Mouse (Mus musculus): ENCODE measurements around the gene Anks1b. TPM values are rescaled to one million over a fixed set of nuclear protein-coding genes. Genes with fewer than 3 reads are reported as not detected.

Anks1b gene
- polyA plus RNA-seq, 1 experiment from 2014 or later, result 1.9 TPM

GRCm38 (mm10) chr10:90696687-90697086 is 823.4 kb downstream of the Anks1b start:
- Histone ChIP-seq H3K27me3 (replicated peaks) (no peaks in the 10 kb centered on the region), H3K9ac (no peak overlapping the region), H3K27ac (no peak overlapping the region), H3K9me3 (no peaks in the 10 kb centered on the region), H3K4me2 (no peak overlapping the region), H3K4me3 (replicated peaks) (no peak overlapping the region), H3K4me1 (no peaks in the 10 kb centered on the region), H3K36me3 (no peaks in the 10 kb centered on the region)
- 70% methylated on average over 5 of the region's 5 CpGs for WGBS
- ATAC-seq (ENCODE audit: insufficient read depth, low FRiP score, low read depth), result no peak

GRCm38 (mm10) chr10:90697413-90697812 is 824.1 kb downstream of the Anks1b start:
- Histone ChIP-seq H3K36me3 (no peaks in the 10 kb centered on the region), H3K9me3 (no peaks in the 10 kb centered on the region), H3K4me2 (no peak overlapping the region), H3K9ac (no peak overlapping the region), H3K27ac (no peak overlapping the region), H3K4me1 (no peaks in the 10 kb centered on the region), H3K4me3 (replicated peaks) (no peak overlapping the region), H3K27me3 (replicated peaks) (no peaks in the 10 kb centered on the region)
- WGBS, result 38% methylated on average over 8 of the region's 8 CpGs
- ATAC-seq (ENCODE audit: insufficient read depth, low FRiP score, low read depth), result no peak

- WGBS, result 79% methylated on average over 12 of the region's 12 CpGs
- no peaks in the 10 kb centered on the region for H3K36me3 ChIP-seq
- H3K4me3 ChIP-seq (replicated peaks), result no peak overlapping the region
- no peak overlapping the region for H3K9ac ChIP-seq
- H3K4me2 ChIP-seq, result no peak overlapping the region
- H3K9me3 ChIP-seq, result no peaks in the 10 kb centered on the region
- no peak overlapping the region for H3K27ac ChIP-seq
- no peaks in the 10 kb centered on the region for H3K4me1 ChIP-seq
- no peaks in the 10 kb centered on the region for H3K27me3 ChIP-seq (replicated peaks)
- no peak for ATAC-seq (ENCODE audit: insufficient read depth, low FRiP score, low read depth)
These were observed 825.9 kb downstream of the Anks1b start for GRCm38 (mm10) chr10:90699211-90699610.

GRCm38 (mm10) chr10:90704602-90705001 is 831.3 kb downstream of the Anks1b start:
- H3K4me1 ChIP-seq, result no peaks in the 10 kb centered on the region
- no peaks in the 10 kb centered on the region for H3K27me3 ChIP-seq (replicated peaks)
- no peak for ATAC-seq (ENCODE audit: insufficient read depth, low FRiP score, low read depth)
- no peak overlapping the region for H3K27ac ChIP-seq
- WGBS, result 91% methylated on average over 10 of the region's 10 CpGs
- no peaks in the 10 kb centered on the region for H3K36me3 ChIP-seq
- no peak overlapping the region for H3K4me2 ChIP-seq
- no peak overlapping the region for H3K4me3 ChIP-seq (replicated peaks)
- no peaks in the 10 kb centered on the region for H3K9me3 ChIP-seq
- H3K9ac ChIP-seq, result no peak overlapping the region

GRCm38 (mm10) chr10:90708822-90709601 is 835.7 kb downstream of the Anks1b start:
- H3K4me2 ChIP-seq, result no peak overlapping the region
- no peaks in the 10 kb centered on the region for H3K27me3 ChIP-seq (replicated peaks)
- no peak overlapping the region for H3K4me3 ChIP-seq (replicated peaks)
- no peak overlapping the region for H3K27ac ChIP-seq
- H3K9ac ChIP-seq, result no peak overlapping the region
- WGBS, result 67% methylated on average over 11 of the region's 11 CpGs
- H3K36me3 ChIP-seq, result no peaks in the 10 kb centered on the region
- no peaks in the 10 kb centered on the region for H3K9me3 ChIP-seq
- H3K4me1 ChIP-seq, result no peaks in the 10 kb centered on the region
- no peak for ATAC-seq (ENCODE audit: insufficient read depth, low FRiP score, low read depth)

GRCm38 (mm10) chr10:90709602-90709931 is 836.3 kb downstream of the Anks1b start:
- no peak overlapping the region for H3K4me3 ChIP-seq (replicated peaks)
- no peak overlapping the region for H3K4me2 ChIP-seq
- H3K36me3 ChIP-seq, result no peaks in the 10 kb centered on the region
- 41% methylated on average over 5 of the region's 5 CpGs for WGBS
- no peaks in the 10 kb centered on the region for H3K27me3 ChIP-seq (replicated peaks)
- no peak for ATAC-seq (ENCODE audit: insufficient read depth, low FRiP score, low read depth)
- H3K27ac ChIP-seq, result no peak overlapping the region
- H3K9ac ChIP-seq, result no peak overlapping the region
- H3K9me3 ChIP-seq, result no peaks in the 10 kb centered on the region
- H3K4me1 ChIP-seq, result no peaks in the 10 kb centered on the region

- H3K27me3 ChIP-seq (replicated peaks), result no peaks in the 10 kb centered on the region
- H3K4me1 ChIP-seq, result no peaks in the 10 kb centered on the region
- H3K27ac ChIP-seq, result no peak overlapping the region
- H3K4me3 ChIP-seq (replicated peaks), result no peak overlapping the region
- H3K9ac ChIP-seq, result no peak overlapping the region
- H3K4me2 ChIP-seq, result no peak overlapping the region
- H3K36me3 ChIP-seq, result no peaks in the 10 kb centered on the region
- no peak for ATAC-seq (ENCODE audit: insufficient read depth, low FRiP score, low read depth)
- 51% methylated on average over 11 of the region's 11 CpGs for WGBS
- H3K9me3 ChIP-seq, result no peaks in the 10 kb centered on the region
These were observed 844.7 kb downstream of the Anks1b start for GRCm38 (mm10) chr10:90717961-90718360.

- no peak overlapping the region for H3K9ac ChIP-seq
- no peaks in the 10 kb centered on the region for H3K9me3 ChIP-seq
- no peak overlapping the region for H3K4me2 ChIP-seq
- no peak overlapping the region for H3K27ac ChIP-seq
- H3K4me3 ChIP-seq (replicated peaks), result no peak overlapping the region
- ATAC-seq (ENCODE audit: insufficient read depth, low FRiP score, low read depth), result no peak
- H3K4me1 ChIP-seq, result no peaks in the 10 kb centered on the region
- no peaks in the 10 kb centered on the region for H3K27me3 ChIP-seq (replicated peaks)
- WGBS, result 79% methylated on average over 9 of the region's 9 CpGs
- no peaks in the 10 kb centered on the region for H3K36me3 ChIP-seq
These were observed 845.4 kb downstream of the Anks1b start for GRCm38 (mm10) chr10:90718684-90719083.

- Histone ChIP-seq H3K36me3 (no peaks in the 10 kb centered on the region), H3K4me1 (no peaks in the 10 kb centered on the region), H3K4me3 (replicated peaks) (no peak overlapping the region), H3K27ac (no peak overlapping the region), H3K27me3 (replicated peaks) (no peaks in the 10 kb centered on the region), H3K9ac (no peak overlapping the region), H3K9me3 (no peaks in the 10 kb centered on the region), H3K4me2 (no peak overlapping the region)
- WGBS, result 41% methylated on average over 4 of the region's 4 CpGs
- ATAC-seq (ENCODE audit: insufficient read depth, low FRiP score, low read depth), result no peak
These were observed 846.7 kb downstream of the Anks1b start for GRCm38 (mm10) chr10:90719996-90720395.

- H3K27ac ChIP-seq, result no peak overlapping the region
- H3K27me3 ChIP-seq (replicated peaks), result no peaks in the 10 kb centered on the region
- H3K4me1 ChIP-seq, result no peaks in the 10 kb centered on the region
- no peaks in the 10 kb centered on the region for H3K36me3 ChIP-seq
- 53% methylated on average over 5 of the region's 5 CpGs for WGBS
- no peak overlapping the region for H3K4me2 ChIP-seq
- no peak overlapping the region for H3K4me3 ChIP-seq (replicated peaks)
- ATAC-seq (ENCODE audit: insufficient read depth, low FRiP score, low read depth), result no peak
- H3K9ac ChIP-seq, result no peak overlapping the region
- no peaks in the 10 kb centered on the region for H3K9me3 ChIP-seq
These were observed 849.8 kb downstream of the Anks1b start for GRCm38 (mm10) chr10:90723071-90723494.

GRCm38 (mm10) chr10:90723941-90724341 is 850.6 kb downstream of the Anks1b start:
- H3K9me3 ChIP-seq, result no peaks in the 10 kb centered on the region
- H3K36me3 ChIP-seq, result no peaks in the 10 kb centered on the region
- 81% methylated on average over 13 of the region's 13 CpGs for WGBS
- H3K4me2 ChIP-seq, result no peak overlapping the region
- no peak overlapping the region for H3K4me3 ChIP-seq (replicated peaks)
- no peaks in the 10 kb centered on the region for H3K27me3 ChIP-seq (replicated peaks)
- H3K4me1 ChIP-seq, result no peaks in the 10 kb centered on the region; the same call in 1 of the 2 replicates
- H3K27ac ChIP-seq, result no peak overlapping the region
- no peak for ATAC-seq (ENCODE audit: insufficient read depth, low FRiP score, low read depth)
- no peak overlapping the region for H3K9ac ChIP-seq

GRCm38 (mm10) chr10:90724931-90725330 is 851.6 kb downstream of the Anks1b start:
- ATAC-seq (ENCODE audit: insufficient read depth, low FRiP score, low read depth), result no peak
- H3K4me2 ChIP-seq, result no peak overlapping the region
- H3K27me3 ChIP-seq (replicated peaks), result no peaks in the 10 kb centered on the region
- no peak overlapping the region for H3K9ac ChIP-seq
- no peaks in the 10 kb centered on the region; the same call in 1 of the 2 replicates for H3K4me1 ChIP-seq
- H3K36me3 ChIP-seq, result no peaks in the 10 kb centered on the region
- H3K9me3 ChIP-seq, result no peaks in the 10 kb centered on the region
- H3K27ac ChIP-seq, result no peak overlapping the region
- H3K4me3 ChIP-seq (replicated peaks), result no peak overlapping the region
- 71% methylated on average over 1 of the region's 1 CpGs for WGBS

Measured in stomach, embryonic 15.5 days (tissue).